Mouse (Mus musculus): ENCODE results near the gene Park7. TPM values are rescaled to one million over a fixed set of nuclear protein-coding genes. Genes with fewer than 3 reads are reported as not detected.
"Not testable (repeated sequence)": the region's sequence is repeated elsewhere in the genome, so short reads cannot be mapped to it uniquely, and the experiment has no call there.

Park7 gene
- total RNA-seq, 2 experiments from 2014 or later, result 247 to 274 TPM

DNA sequence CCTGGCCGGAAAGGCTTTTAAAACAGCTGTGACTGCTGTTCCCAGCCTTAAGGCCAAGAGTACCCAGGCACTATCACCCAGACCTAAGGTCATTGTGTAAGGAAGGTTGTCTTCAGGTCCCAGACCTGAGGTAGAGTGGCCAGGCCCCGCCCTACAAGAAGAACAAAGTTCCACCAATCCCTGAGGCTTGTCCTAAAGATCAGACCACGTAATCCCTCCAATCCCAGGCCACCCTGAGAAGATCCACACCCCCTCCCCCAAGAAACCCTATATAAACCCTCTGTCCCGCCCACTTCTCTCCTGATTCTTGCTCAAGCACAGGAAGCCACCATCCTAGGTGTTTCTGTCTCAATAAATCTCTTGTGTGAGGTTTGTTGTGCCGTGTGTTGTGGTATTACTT is 33.9 kb downstream of the Park7 start:
- no peak for DNase-seq (ENCODE audit: low spot score in 2 of 2)

DNA sequence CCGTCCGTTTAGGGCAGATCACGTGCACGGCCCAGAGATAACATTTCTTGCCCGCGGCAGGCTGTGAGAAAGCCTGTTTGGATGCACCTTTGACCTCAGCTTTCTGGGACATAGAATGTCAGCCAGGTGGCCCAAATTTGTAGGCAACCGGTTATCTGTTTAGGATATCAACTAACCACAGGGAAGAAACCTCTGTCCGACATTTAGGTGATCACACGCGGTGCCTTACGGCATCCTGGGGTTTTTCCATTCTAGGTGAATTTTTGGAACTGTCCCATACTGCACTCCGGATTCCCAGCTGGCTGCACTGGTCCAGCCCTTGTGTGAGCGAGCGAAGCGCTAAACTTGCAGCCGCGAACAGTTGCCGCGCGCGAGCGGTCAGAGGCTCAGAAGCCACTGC is 34.6 kb downstream of the Park7 start:
- no peak for DNase-seq (ENCODE audit: low spot score in 2 of 2)

DNA sequence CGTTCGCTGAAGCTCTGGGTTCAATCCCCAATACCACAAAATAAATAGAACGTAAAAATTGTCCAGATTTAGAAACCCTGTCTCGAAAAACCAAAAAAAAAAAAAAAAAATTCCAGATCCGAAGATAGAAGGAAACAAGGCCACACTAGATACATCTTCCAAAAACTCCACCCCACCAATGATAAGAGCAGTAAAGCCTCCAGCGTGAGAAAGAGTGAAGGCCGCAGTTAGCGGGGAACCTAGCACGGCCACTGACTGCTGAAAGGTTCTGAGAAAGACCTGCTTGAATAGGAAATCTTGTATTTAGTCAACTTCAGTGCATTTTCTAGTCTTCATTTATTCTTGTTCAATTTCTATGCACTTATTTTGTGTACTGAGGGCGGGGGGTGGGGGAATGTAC is 38.8 kb downstream of the Park7 start:
- no peak for DNase-seq (ENCODE audit: low spot score in 2 of 2)

DNA sequence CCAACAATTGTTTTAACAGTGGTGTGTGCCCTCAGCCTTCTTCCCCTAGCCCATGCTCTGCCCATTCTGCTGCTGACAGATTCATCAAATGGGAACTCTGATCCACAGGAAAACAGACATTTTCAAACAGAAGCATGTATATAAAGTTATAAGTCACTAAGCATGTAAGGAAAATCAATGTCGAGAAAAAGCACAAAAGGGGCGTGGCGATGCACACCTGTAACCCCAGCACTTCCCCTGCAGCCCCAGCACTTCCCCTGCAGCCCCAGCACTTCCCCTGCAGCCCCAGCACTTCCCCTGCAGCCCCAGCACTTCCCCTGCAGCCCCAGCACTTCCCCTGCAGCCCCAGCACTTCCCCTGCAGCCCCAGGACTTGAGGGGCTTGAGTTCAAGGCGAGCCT is 39.8 kb downstream of the Park7 start:
- not testable (repeated sequence) for DNase-seq (ENCODE audit: low spot score in 2 of 2)

DNA sequence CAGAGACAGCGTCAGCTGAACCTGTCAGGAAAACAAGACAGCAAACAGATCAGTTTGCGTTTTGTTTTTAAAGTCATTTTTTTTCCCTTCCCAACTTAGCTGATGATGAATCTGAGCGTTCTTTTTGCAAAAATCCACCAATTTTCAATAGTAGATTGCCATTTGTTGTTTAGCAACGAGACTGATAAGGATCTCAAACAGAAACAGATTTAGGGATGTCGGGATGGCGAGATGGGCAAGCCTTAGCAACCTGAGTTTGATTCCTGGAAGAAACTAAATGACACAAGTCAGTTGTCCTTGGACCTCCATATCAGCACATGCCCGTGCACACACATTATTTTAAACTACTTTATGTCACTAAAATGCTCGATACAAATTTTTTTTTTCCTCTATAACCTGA is 41.6 kb downstream of the Park7 start:
- DNase-seq (ENCODE audit: low spot score in 2 of 2), result no peak

DNA sequence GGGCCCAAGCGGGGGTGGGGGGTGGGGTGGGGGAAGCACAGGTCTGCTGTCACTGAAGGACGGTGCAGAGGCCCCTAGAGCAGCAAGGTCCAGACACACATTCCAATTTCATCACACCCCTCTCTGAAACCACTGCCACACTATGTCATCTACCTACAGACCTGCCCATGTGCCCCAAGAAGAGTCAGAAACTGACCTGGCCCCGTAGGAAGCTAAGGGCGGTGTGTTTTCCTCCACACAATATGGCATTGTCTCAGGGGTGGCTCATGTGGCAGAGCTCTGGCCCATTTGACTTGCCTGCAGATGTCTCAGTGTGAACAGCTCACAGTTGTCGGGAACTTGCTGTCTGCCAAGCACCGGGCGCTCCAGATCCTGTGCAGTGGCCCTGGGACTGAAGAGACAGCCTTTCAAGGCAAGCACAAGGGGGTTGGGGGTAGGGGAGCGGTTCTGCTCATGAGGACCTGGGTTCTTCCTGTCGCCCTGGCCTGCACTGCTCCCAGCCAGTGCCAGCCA is 42.0 kb downstream of the Park7 start:
- DNase-seq (ENCODE audit: low spot score in 2 of 2), result peak in 1 of 2 experiments; percentile 40

DNA sequence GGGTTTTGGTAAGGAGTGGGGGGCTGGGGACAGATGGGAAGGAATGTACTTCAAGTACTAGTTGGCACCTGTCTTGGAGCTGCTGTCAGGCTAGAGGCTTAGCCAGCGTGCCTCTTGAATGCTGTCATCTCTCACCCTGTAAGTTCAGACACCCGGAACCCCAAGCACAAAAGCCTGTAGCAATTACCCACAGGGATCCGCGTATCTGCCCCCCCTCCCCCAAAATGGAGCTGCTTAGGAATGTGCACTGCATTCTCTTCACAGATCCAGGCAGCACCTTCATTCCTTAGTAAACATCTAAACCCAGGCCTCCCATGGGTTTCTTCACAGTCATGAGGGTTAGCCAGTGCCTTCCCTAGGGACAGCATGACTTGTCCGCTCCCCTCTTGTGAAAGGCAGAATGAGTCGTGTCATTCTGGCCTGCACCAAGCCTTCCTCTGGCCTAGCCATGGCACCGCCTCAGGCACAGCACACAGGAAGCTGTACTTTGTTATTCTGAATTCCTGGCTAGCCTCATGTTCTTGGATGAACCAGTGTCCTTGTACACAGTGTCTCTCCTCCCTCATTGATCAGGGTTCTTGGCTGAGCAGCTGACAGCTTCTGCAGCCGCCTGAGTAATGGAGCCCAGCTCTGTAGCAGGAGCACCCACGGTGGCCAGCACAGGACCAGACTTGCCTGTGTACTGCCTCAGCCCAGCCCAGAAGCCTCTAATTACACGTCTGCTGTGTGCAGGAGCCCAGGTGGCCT is 42.7 kb downstream of the Park7 start:
- no peak for DNase-seq (ENCODE audit: low spot score in 2 of 2)

DNA sequence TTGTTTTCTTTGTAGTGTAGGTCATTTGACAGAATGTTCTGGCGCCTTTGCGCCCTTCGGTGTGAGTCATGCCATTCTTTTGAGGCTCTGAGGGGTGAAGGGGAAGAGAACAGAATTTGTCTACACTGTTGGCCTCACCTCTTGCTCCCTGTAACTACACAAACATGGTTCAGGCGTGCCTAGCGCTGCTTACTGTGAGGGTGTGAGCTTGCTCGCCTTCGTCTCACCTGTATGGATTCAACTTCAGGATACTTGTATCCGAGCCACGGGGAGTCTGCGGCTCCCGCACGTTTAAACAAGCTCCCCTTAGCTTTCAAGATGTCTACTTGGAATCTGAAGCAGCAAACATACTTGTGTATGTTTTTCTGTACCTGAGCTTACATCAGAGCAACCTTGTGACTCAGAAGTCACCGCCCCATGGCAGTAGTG is 43.3 kb downstream of the Park7 start:
- no peak for DNase-seq (ENCODE audit: low spot score in 2 of 2)

DNA sequence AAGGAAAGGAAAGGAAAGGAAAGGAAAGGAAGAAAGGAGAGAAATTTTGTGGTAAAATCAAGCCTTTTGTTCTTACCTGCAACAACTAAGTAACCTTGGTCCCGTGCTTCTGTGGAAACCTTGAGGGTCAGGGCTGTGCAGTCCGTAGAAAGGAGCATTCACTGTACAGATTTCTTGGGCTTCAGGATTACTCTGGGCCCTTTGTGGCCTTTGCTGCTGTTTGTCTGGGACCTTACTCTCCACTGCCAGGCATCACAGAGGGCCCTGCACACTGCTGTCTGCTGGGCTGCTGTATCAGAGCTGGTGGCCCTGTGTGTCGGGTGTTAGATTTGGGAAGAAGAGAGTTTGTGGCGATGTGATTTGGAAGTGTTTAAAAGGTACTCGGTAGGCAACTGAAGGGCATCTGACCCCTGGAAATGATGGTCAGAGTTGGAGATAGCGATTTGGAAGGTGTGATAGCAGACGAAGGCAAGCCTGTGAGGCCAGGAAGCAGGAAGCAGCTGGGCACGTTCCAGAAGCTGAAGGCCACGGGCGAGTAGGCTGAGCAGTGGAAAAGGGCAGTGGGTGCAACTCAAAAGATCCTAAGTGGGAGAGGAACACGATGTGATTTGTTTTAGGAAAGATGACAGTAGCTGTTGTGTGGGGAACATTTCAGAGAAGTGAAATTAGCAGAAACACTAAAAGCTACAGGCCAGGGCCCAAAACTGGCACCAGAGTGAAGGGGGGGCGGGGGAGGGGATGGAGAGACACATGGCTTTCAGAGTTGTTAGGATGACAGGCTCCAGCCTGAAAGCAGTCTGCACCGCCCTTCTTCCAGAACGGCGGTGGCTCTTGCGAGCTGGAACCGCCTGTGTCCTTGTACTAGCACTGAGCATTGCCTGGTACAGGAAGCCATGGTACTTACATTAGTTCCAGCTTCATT is 44.7 kb downstream of the Park7 start:
- peak in 1 of 2 experiments; percentile 8 for DNase-seq (ENCODE audit: low spot score in 2 of 2)

DNA sequence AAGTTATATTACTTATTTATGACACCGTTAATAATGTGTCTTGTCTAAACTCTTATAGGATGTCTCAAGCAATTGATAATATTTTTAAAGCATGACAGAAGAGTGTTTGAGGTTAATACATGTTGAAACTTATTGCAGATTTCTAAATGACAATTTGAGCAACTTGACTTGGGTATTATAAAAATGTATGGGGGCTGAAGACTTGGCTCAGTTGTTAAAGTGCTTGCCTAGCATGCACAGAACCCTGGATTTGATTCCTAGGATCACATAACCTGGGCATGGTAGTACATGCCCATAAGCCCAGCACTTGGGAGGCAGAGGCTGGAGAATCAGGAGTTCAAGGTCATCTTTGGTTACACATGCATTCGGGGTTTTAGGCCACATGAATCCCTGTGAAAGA is 45.4 kb downstream of the Park7 start:
- no peak for DNase-seq (ENCODE audit: low spot score in 2 of 2)

DNA sequence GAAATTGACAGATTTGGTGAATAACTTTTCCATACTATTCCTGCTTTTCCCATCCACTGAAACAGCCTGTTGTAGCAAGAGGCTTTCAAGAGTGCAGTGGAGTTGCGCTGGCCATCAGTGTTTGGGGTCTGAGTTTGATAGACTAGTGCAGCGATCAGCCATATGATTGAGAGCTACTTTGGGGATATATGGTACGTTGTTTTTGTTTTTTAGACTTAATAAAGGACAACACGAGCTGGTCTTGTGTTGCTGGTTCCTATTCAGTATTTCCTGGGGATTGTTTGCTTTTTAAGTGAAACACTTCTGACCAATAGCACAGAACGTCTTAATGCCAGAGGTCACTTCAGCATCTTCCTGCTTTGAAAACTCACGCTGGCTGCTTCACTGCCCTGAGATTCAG is 46.1 kb downstream of the Park7 start:
- no peak for DNase-seq (ENCODE audit: low spot score in 2 of 2)

DNA sequence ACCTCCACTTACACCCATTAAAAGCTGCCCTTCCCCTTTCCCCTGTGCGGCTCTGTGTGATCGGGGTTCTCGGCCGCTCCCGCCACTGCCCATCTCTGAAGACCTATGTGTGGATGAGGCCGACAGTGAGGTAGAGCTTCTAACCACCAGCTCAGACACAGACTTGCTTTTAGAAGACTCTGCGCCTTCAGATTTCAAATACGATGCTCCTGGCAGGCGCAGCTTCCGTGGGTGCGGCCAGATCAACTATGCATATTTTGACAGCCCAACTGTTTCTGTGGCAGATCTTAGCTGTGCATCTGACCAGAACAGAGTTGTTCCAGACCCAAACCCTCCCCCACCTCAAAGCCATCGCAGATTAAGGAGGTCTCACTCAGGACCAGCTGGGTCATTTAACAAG is 47.7 kb downstream of the Park7 start:
- no peak for DNase-seq (ENCODE audit: low spot score in 2 of 2)

DNA sequence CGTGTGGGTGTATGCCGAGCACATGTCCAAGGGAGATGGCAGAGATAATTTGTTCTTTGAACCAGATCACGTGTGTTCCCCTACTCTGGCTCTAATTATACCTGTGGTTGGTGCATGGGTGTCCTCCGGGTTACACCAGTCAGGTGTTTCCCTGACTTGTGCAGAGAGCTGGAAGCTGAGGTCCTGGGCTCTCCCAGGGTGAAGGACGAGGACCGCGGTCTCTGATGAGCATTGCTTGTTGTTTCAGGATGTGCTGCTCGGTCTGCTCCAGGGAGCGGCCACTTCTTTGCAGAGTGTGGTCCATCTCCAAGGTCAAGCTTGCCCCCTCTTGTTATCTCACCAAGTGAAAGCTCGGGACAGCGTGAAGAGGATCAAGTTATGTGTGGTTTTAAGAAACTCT is 48.2 kb downstream of the Park7 start:
- DNase-seq (ENCODE audit: low spot score in 2 of 2), result no peak

DNA sequence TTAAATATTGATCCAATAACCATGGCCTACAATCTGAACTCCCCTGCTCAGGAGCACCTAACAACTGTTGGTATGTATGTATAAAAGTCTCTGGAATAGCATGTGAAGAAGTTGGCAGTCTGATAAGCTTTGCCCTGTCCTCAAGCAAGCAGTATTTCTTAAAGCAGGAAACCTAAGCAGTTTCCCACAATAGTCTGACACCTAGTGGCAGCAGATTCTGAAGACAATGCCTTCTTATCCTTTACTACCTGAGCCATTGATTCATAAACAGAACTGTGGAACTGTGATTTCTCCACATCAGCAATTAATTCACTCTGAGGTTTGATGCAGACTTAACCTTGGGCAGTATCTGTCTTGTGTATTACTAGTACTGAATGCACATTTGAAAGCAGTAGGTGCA is 48.9 kb downstream of the Park7 start:
- no peak for DNase-seq (ENCODE audit: low spot score in 2 of 2)

DNA sequence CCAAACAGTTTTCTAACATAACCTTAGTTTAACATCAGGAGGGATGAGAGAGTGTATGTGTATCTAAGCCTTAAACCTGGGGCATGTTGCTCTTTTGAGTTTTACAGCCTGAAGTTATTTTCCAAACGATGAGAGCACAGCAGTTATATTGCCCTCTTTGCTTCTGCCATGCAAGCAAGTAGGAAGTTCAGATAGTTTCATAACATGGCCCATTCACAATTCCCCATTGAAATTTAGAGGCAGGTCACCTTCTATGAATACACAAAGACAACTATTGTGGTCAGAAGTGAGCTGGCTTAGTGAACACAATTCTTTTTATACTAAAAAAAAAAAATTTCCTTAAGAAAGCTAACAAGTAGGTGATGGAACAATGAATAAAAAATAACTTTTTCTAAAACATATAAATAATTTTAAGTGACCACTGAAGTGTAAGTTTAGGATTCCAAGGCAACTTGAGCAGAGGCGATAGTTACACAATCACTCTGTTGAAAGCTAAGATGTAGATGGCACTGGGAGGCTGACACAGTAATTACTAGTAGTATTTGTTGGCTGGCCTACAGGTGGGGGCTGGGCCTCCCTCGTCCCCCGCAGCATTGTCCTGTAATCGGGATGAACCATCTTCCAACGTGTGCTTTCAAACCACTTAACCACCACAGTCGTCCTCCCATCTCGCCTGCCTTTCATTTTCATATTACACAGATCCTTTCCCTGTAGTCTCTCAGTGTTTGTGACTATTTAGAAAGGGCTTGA is 51.4 kb downstream of the Park7 start:
- DNase-seq (ENCODE audit: low spot score in 2 of 2), result peak in 1 of 2 experiments; percentile 4

DNA sequence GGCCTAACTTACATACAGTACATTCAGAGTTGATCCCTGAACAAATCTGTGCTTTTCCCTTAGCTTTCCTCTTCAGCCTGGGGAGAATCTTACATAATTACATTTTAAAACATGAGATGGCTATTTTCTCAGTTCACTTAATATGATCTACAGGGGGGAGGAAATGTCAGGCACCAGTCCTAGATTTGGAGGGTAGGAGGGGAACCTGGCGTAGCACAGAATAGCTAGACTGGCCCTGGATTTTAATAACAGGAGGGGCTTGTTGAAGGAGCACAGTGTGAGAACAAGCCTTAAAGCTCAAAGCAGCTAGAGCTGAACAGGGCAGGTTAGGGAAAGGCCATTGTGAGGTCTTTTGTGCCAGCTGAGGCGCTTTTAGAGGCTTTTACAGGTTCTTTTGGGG is 53.1 kb downstream of the Park7 start:
- no peak for DNase-seq (ENCODE audit: low spot score in 2 of 2)

DNA sequence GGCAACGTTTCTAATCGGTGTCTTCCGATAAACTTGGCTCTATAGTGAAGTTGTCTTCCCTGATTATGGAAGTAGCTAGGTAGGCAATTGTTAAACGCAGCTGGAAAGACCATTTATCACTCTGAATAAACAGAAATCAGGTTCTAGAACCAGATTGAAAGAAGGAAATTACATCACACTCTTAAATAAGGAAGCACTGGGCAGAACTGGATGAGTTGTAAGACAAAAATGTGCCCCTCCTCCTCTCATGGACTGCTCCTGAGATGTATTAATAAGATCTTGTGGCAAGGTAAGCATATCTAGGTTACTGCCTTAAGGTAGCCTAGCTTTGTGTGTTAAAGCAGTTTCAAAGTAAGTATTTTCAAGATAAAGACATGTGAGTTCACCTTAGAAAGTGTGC is 53.7 kb downstream of the Park7 start:
- no peak for DNase-seq (ENCODE audit: low spot score in 2 of 2)

DNA sequence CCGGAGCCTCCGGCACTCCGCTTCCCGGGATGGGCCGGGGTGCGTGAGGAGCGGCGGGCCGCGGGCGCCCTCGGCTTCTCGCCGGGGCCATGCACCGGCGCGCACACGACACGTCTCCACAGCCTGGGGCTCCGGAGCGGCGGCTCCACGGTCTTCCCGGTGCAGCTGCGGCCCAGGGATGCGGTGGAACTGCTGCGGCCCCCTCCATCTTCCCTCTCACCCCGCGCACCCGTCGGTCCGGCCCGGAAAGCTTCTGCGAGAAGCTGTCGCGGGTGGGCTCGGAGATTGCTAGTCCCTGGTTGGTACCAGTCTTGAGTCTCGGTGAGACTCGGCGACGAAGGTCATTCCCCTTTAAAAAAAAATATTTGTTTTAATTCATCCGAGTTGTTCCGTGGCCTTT is 58.9 kb downstream of the Park7 start:
- DNase-seq (ENCODE audit: low spot score in 2 of 2), result no peak

DNA sequence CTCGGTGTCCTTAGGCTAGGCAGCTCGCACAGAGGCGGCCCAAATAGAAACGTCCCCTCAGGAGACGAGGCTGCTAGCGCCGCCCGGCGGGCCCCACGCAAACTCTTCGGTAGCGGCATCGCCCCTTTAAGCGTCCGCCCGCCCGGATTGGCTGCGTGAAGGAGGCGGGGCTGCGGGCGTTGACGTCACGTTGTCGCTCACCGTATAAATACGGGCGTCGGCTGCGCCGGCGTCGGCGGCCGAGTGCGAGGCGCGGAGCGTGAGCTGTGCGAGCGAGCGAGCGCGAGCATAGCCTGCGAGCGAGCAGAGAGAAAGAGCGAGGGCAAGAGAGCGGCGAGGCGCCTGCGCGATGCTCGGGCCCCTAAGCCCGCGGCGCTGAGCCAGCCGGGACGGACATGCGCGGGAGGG is 59.4 kb downstream of the Park7 start:
- peak; percentile 97 to 98 for DNase-seq (ENCODE audit: low spot score in 2 of 2)

DNA sequence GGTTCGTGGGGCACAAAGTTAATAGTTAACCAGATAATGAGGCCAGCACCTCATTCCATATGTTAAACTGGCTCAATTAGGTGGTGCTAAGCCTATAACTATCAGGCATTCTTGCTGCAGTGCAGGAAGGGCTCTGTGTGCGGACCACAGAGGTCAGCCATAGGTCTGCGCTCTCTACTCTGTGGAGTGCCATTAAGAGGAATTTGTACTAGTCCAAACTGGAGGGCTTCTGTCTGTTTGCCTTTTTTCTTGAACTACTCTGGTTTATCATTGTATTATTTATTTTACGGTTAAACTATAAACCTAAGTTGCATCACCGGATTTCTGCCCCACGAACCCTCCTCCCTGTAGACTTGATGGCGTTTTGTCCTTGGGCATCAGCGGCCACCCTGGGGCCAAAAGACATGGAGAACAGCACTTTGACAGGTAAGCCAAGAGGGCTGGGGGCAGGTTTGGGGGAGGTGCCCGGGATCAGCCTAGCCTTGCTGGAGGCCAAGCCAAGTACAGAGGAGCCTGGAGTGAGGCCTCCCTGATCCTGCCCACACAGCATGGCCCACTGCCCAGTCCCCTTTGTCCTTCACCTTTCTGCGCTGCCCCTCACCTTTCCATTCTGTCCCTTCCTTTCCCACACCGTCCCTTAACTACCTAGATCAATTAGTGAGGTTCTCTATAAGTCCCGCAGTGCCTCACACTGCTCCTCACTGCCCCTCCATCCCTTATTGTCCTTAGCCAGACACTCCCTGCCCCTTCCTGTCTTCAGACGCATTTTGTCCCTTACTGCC is 60.4 kb downstream of the Park7 start, which contains the start of gene Errfi1:
Gene Errfi1, plus strand, starts transcription at position 240 of the 782 bp plus-strand sequence.
- DNase-seq (ENCODE audit: low spot score in 2 of 2), result no peak

DNA sequence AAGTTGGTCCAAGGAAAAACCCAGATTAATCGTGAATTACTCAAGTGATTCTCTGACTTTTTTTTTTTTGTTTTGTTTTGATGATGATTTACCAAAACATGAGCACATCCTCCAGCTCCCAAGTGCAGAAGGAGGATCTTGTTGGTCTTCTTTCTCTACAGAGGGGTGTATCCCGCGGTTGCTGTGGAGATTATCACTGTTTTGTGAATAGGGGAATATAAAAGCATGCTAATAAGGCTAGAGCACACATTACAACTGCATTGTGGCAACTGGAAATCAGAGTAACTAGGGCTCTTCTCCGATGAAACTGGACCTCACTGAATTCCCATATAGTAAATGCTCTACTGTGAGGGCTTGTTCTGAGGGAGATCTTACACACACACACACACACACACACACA is 61.8 kb downstream of the Park7 start:
- no peak for DNase-seq (ENCODE audit: low spot score in 2 of 2)

All from gastrocnemius, postnatal 4 days (tissue).